Mouse (Mus musculus) left cerebral cortex, postnatal 4 days (tissue): ENCODE measurements at regions not wholly inside any gene's neighbourhood (a gene's known extent, or its start where the extent isn't known, plus 50 kb on each side); places are given as distances from the start of the nearest gene placed in this dataset.

Experiments
- DNase-seq: peaks from one replicate; pipeline ENCODE4 v3.0.0-alpha.2; 2022
- intact Hi-C: fragments of 180-260 bp; cut with DNase I; formaldehyde crosslinking; loops from one replicate; pipeline ENCODE4 v1.15.1; 2025

GRCm38 (mm10) chr14:80443820-80444219 is 459.9 kb downstream of the Olfm4 start:
- no peak for DNase-seq
- intact Hi-C loops: no loop called here

- intact Hi-C loops: no loop called here
These were observed 487.6 kb downstream of the Olfm4 start for GRCm38 (mm10) chr14:80471470-80471869.

GRCm38 (mm10) chr14:80479918-80480317 is 496.0 kb downstream of the Olfm4 start:
- intact Hi-C loops: no loop called here
- no peak for DNase-seq

More at GRCm38 (mm10) chr14:80471470-80471869, 487.6 kb downstream of the Olfm4 start:
- no peak for DNase-seq

- intact Hi-C loops: no loop called here
- no peak for DNase-seq
These were observed 498.9 kb downstream of the Olfm4 start for GRCm38 (mm10) chr14:80482771-80483170.

- no peak for DNase-seq
- intact Hi-C loops: no loop called here
These were observed 500.4 kb downstream of the Olfm4 start for GRCm38 (mm10) chr14:80484256-80484655.

- intact Hi-C loops: no loop called here
- no peak for DNase-seq
These were observed 501.3 kb downstream of the Olfm4 start for GRCm38 (mm10) chr14:80485149-80485548.

GRCm38 (mm10) chr14:80486605-80487004 is 502.7 kb downstream of the Olfm4 start:
- no peak for DNase-seq
- intact Hi-C loops: no loop called here

GRCm38 (mm10) chr14:80492043-80492900 is 508.4 kb downstream of the Olfm4 start:
- DNase-seq: no peak

GRCm38 (mm10) chr14:80492901-80493279 is 509.0 kb downstream of the Olfm4 start:
- intact Hi-C loops: no loop called here
- DNase-seq: no peak

More at GRCm38 (mm10) chr14:80492043-80492900, 508.4 kb downstream of the Olfm4 start:
- intact Hi-C loops: no loop called here

- intact Hi-C loops: no loop called here
- no peak for DNase-seq
These were observed 520.5 kb downstream of the Olfm4 start for GRCm38 (mm10) chr14:80504351-80504750.

GRCm38 (mm10) chr14:80516626-80517025 is 532.7 kb downstream of the Olfm4 start:
- intact Hi-C loops: no loop called here
- DNase-seq: no peak

GRCm38 (mm10) chr14:80521216-80521615 is 537.3 kb downstream of the Olfm4 start:
- intact Hi-C loops: no loop called here
- DNase-seq: no peak

- intact Hi-C loops: no loop called here
- DNase-seq: no peak
These were observed 537.8 kb downstream of the Olfm4 start for GRCm38 (mm10) chr14:80521631-80522030.

- no peak for DNase-seq
- intact Hi-C loops: no loop called here
These were observed 538.7 kb downstream of the Olfm4 start for GRCm38 (mm10) chr14:80522536-80522935.

GRCm38 (mm10) chr14:80528419-80529028 is 544.6 kb downstream of the Olfm4 start:
- intact Hi-C loops: no loop called here
- no peak for DNase-seq

GRCm38 (mm10) chr14:80536044-80536745 is 552.3 kb downstream of the Olfm4 start:
- intact Hi-C loops: no loop called here
- DNase-seq: no peak

- peak; percentile 1 for DNase-seq
- intact Hi-C loops: no loop called here
These were observed 576.1 kb downstream of the Olfm4 start for GRCm38 (mm10) chr14:80559950-80560349.
